Mouse (Mus musculus) adrenal gland, postnatal 36 days (tissue): ENCODE results near the gene Tcp11l1. TPM values are rescaled to one million over a fixed set of nuclear protein-coding genes. Genes with fewer than 3 reads are reported as not detected.
A peak's percentile ranks its signal among the peaks of the same experiment; 100 is the strongest.

Experiments
- DNase-seq, 2 experiments: peaks; one replicate each; pipeline ENCODE4 v3.0.0; 2021; ENCODE audit warnings: mixed read lengths in 1 of 2
- total RNA-seq, 2 experiments: library from RNA; stranded (reverse); gene quantifications; 2 replicates each; pipeline ENCODE4 v1.2.3; 2021

Tcp11l1 gene
- total RNA-seq, 2 experiments from 2014 or later, result 12.0 to 12.2 TPM

- no peak for DNase-seq
Measured at GRCm38 (mm10) chr2:104714254-104714691, 2.3 kb upstream of the Tcp11l1 start.

DNA sequence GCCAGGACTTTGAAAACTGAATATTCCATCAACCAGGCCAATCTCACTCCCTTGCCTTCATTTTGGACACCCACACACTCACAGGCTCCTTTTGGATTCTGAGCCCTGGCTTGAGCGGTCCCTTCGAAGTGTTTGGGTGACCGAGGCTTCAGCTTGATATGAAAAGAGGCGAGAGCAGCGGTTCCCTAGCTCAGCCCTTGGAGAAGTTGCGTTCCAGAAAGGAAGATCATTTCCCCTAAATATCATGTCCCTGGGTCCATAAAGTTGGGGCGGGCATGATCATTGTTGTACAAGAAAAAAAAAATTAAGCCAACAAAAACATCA, 479 bp upstream of the Tcp11l1 start:
- DNase-seq, result no peak

DNA sequence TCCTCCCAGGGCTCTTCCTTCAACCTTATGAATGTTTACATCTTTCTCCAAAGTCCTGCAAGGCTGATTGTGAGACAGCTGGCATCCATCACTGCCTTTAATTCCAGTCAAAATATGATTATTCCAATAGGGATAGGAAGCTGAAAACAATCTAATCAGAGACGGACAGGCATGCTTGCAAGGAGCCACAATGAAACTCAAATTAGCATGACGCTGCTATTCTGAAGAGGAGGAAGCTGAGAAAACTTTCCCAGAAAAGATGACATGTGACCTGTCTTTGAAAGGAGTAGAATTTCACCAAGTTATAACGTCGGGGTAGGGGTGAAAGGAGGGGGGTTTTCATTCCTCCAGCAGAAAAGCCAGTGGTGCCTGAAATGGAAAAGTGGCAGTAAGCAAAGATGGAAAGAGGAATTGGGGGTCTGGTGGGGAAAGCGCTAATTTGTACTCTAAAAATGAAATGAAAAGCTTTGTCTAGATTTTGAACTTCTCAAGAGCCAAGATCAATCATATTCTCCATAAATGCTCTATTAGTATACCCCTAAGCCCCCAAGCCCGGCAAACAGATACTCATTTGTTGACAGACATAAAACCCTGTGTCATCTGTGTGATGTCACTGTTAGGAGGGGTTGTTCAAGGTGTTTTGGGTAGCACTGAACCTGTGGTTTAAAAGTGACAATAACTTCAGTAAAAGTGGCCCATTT, 1.1 kb downstream of the Tcp11l1 start:
- no peak for DNase-seq

- no peak for DNase-seq
Measured at GRCm38 (mm10) chr2:104709786-104710337, 2.1 kb downstream of the Tcp11l1 start.

- no peak for DNase-seq
Measured at GRCm38 (mm10) chr2:104704355-104704754, 7.6 kb downstream of the Tcp11l1 start.

- no peak for DNase-seq
Measured at GRCm38 (mm10) chr2:104703158-104703557, 8.8 kb downstream of the Tcp11l1 start.

GRCm38 (mm10) chr2:104699659-104700058, 12.3 kb downstream of the Tcp11l1 start:
- DNase-seq, result no peak

- DNase-seq, result peak; percentile 23 to 57
Measured at GRCm38 (mm10) chr2:104692551-104692950, 19.4 kb downstream of the Tcp11l1 start.

DNA sequence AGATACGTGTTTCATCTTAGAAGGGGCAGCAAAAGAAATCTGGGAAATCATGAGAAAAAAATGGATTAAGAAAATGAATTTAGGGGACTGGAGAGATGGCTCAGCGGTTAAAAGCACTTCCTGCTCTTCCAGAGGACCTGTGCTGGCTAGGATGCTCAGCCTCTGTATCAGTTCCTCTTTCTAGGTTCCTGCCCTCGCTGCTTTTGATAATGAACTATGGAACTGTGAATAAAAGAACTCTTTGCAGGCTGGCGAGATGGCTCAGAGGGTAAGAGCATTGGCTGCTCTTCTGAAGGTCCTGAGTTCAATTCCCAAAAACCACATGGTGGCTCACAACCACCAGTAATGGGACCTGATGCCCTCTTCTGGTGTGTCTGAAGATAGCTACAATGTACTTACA, 21.2 kb downstream of the Tcp11l1 start:
- no peak for DNase-seq

GRCm38 (mm10) chr2:104688724-104689123, 23.2 kb downstream of the Tcp11l1 start:
- DNase-seq, result no peak

DNA sequence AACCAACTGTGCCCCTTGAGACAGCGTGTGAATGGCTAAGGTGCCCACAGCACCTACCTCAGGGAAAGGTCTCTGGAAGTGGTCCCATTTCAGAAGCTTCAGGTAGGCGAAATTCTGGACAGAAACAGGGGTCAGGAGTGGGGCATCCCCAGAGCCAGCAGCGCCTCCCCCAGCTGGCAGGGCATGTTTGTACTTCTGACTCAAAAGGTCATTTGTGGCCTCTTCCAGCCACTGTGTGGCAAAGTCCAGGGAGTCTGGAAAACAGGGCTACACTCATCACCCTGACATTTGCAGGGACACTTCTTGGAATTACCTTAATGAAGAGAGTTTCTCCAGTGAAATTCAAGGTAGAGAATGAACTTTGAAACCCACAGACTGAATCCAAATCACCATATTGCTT, 23.6 kb downstream of the Tcp11l1 start:
- DNase-seq, result peak in 1 of 2 experiments; percentile 24

- DNase-seq, result no peak
Measured at GRCm38 (mm10) chr2:104687261-104687660, 24.7 kb downstream of the Tcp11l1 start.

DNA sequence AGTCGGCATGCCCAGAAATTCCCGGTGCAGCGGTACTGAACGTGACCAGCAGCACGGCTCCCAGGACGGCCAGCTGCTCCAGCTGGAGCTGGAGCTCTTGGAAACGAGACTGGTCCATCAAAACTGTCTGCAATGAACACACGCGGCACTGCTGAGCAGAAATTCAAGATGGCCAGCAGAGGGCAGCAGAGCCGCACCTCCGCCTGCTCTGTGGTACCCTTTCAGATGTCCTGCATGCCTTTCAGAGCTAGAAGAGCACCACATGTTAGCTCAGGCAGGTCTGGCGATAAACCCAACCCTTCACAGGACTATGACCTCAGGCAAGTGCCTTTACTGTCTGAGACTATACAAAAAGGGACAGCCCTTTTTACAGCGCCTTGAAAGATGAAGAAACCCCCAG, 26.6 kb downstream of the Tcp11l1 start:
- DNase-seq, result peak; percentile 82 to 87

DNA sequence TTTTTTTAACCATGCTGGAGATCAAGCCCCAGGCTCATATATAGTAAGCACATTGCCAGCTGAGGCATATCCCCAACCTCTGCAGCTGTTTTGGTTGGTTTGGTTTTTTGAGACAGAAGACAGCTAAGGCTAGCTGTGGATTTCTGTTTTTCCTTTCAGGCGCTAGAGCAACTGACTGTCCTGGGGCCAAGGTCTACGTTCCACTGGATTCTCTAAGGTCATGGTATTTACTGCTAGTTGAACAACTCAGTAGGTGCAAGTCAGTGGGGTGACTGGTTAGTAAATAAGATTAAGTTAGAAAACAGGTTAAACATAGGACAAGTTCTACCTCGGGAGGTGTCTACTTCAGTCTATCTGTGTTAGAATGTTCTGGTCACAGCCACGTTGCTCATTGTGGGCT, 27.2 kb downstream of the Tcp11l1 start:
- no peak for DNase-seq

GRCm38 (mm10) chr2:104677326-104677725, 34.6 kb downstream of the Tcp11l1 start:
- no peak for DNase-seq

DNA sequence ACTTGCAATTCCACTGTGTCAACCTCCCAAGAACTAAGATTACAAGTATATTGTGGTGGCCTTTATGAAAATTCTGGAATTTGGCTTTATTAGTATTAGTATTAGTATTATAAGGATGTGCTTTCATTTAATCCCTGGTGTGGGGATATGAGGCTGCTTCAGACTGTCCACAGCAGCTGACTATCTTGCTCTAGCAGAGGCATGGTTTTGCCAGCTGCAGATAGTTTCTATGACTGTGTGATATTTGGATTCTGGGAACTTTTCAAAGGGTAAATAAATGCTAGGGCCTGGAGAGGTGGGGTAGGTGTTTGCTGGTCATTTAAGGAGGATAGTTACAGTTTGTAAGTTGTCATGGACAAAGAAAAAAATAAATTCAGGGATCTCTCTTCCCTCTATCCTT, 40.2 kb downstream of the Tcp11l1 start:
- DNase-seq, result no peak

GRCm38 (mm10) chr2:104669122-104669804, 42.7 kb downstream of the Tcp11l1 start:
- peak in 1 of 2 experiments; percentile 14 for DNase-seq

DNA sequence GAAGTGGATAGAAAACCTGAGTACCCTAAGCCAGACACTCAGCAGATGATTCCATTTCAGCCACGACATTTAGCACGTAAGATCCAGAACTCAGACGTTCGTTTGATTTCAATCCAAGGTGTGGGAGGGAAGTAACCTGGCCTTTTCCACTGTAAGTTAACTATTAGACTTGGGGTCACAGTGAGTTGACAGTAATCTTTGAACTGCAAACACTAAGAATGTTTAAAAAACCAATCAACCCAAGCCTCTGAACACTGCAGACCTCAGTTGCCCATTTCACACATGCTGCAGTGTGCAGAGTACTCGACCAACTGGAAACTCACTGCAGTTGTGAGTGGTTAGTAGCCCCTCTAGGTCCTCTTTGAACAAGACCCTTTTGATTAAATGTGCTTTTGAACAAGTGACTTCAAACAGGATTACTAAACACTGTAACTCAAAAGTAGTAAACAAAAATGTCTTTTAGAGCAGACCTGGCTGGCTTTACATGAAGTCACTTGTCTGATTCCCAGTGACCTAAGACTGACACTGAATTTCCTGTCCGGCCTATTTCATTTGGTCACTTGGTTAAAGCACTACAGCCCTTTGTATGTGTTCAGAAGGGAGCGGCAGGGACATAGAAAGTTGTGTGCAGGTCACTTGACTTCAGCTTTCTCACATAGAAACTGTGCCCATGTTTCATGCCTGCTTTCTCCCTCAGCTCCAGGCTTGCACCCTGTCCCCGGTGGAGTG, 48.4 kb downstream of the Tcp11l1 start:
- DNase-seq, result no peak

- no peak for DNase-seq
Measured at GRCm38 (mm10) chr2:104658659-104659058, 53.3 kb downstream of the Tcp11l1 start.

GRCm38 (mm10) chr2:104615985-104616711, 95.8 kb downstream of the Tcp11l1 start:
- DNase-seq, result no peak

DNA sequence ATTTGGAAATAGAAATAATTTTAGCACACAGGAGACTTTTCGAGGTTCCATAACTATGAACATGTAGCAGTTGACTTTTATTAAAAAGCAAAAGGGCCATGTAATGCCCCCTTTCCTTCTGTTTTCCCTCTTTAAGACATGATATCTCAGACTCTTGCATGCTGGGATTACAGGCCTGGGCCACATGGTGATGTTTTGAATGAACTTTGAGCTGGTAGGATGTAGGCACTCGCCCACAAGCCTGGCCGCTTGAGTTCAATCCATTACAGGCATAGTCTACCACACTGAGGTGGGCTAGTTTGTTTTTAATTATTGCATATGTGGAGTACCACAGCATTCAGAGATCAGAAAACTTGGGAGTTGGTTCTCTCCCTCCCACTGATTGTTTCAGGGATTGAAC, 97.2 kb downstream of the Tcp11l1 start:
- DNase-seq, result no peak
